Mouse (Mus musculus) liver, postnatal 0 days (tissue): ENCODE data around the gene Anxa4. TPM values are rescaled to one million over a fixed set of nuclear protein-coding genes. Genes with fewer than 3 reads are reported as not detected.

ENCODE experiments used
- ATAC-seq: fragments of 200-750 bp; cut with Nextera tagmentation; 2 replicates; pipeline ENCODE4 v1.8.0; 2017; ENCODE audit warnings: mild to moderate bottlenecking, moderate library complexity
- DNase-seq: peaks from one replicate; pipeline ENCODE4 v3.0.0-alpha.2; 2016
- H3K27ac ChIP-seq: fragments of 300-500 bp; sonication (generic); 2 replicates; pipeline ENCODE4 v1.5.1; 2014; ENCODE audit warnings: antibody characterized with exemption, moderate library complexity, mild to moderate bottlenecking, low read depth
- H3K27me3 ChIP-seq: fragments of 300-500 bp; sonication (generic); 2 replicates; pipeline ENCODE4 v1.6.1; 2014; ENCODE audit warnings: low read length, control low read depth, mixed read lengths; ENCODE audit not compliant: insufficient read depth
- H3K36me3 ChIP-seq: fragments of 300-500 bp; sonication (generic); replicated peaks from 2 replicates; pipeline ENCODE4 v1.6.1; 2014; ENCODE audit warnings: mild to moderate bottlenecking, control low read depth, low read length, moderate library complexity, mixed read lengths; ENCODE audit not compliant: insufficient read depth
- H3K4me1 ChIP-seq: fragments of 300-500 bp; sonication (generic); 2 replicates; pipeline ENCODE4 v1.6.1; 2014; ENCODE audit warnings: antibody characterized with exemption, mild to moderate bottlenecking, control low read depth; ENCODE audit not compliant: insufficient read depth
- H3K4me2 ChIP-seq: fragments of 300-500 bp; sonication (generic); 2 replicates; pipeline ENCODE4 v1.6.1; 2014; ENCODE audit warnings: low read depth, mild to moderate bottlenecking, low read length, moderate library complexity, mixed read lengths
- H3K4me3 ChIP-seq: fragments of 300-500 bp; sonication (generic); 2 replicates; pipeline ENCODE4 v1.5.1; 2014; ENCODE audit warnings: low read depth, low read length
- H3K9ac ChIP-seq: fragments of 300-500 bp; sonication (generic); replicated peaks from 2 replicates; pipeline ENCODE4 v1.6.1; 2014; ENCODE audit warnings: mild to moderate bottlenecking, moderate library complexity
- H3K9me3 ChIP-seq: fragments of 300-500 bp; sonication (generic); 2 replicates; pipeline ENCODE4 v1.6.1; 2016; ENCODE audit warnings: mild to moderate bottlenecking, control low read depth, low read length, mixed read lengths
- CTCF ChIP-seq: sonication (generic); IDR thresholded peaks from 2 replicates; pipeline ENCODE4 v1.5.1; 2016; ENCODE audit warnings: antibody characterized with exemption, low read depth
- EP300 ChIP-seq: IDR thresholded peaks from 2 replicates; pipeline ENCODE4 v1.6.1; 2016; ENCODE audit warnings: antibody characterized with exemption, low read depth, mild to moderate bottlenecking
- WGBS: fragments of 180-500 bp; shearing (Covaris S2); extraction: QIAGEN DNeasy Blood & Tissue Kit; methylation state at CpG from one replicate; pipeline ENCODE4 v1.1.7; 2014; ENCODE audit not compliant: insufficient replicate concordance; 5-methylcytosine and 5-hydroxymethylcytosine counted together
- polyA plus RNA-seq: library from polyadenylated mRNA; unstranded; fragments of >200 nt; fragmentation: Nextera tagmentation; extraction: Ambion mirVana; gene quantifications from 2 replicates; pipeline ENCODE4 v1.2.1, GENCODE M21; 2015

Anxa4 gene
- polyA plus RNA-seq, 1 experiment from 2014 or later: 32.7 TPM

- Histone ChIP-seq H3K4me2 (no peak overlapping the region), H3K36me3 (no peaks in the 10 kb centered on the region), H3K27me3 (no peaks in the 10 kb centered on the region), H3K27ac (no peak overlapping the region), H3K4me1 (no peaks in the 10 kb centered on the region), H3K9me3 (no peaks in the 10 kb centered on the region), H3K9ac (no peak overlapping the region), H3K4me3 (no peak overlapping the region)
- 75% methylated on average over 10 of the region's 10 CpGs for WGBS
- DNase-seq (no peak), ATAC-seq (no peak)
- no peak for TF ChIP-seq EP300
- TF ChIP-seq CTCF: no peak
These were observed 14.3 kb downstream of the Anxa4 start for GRCm38 (mm10) chr6:86778910-86779594.

DNA sequence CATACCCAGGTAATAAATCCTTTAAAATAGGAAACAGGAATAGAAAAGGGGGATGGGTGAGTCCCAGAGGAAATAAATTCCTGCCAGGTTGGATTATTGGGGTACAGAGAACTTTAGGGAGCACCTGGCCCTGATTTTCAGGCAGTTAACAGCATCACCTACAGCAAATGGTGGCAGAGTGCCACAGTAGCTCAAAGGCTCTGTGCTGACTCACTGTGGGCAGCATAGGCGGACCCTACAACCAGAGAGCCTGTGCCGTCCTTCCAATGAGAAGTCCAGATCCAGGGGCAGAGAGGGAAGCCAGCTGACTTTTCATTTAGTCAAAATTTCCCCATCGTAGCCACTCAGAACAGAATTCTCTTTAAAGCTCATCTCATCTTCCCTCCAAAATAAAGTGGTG lies 16.2 kb downstream of the Anxa4 start:
- H3K4me2 ChIP-seq: no peak overlapping the region
- TF ChIP-seq CTCF (no peak), EP300 (no peak)
- H3K9ac ChIP-seq: no peak overlapping the region
- H3K9me3 ChIP-seq: no peaks in the 10 kb centered on the region
- no peak for DNase-seq
- no peaks in the 10 kb centered on the region for H3K27me3 ChIP-seq
- H3K4me1 ChIP-seq: no peaks in the 10 kb centered on the region
- H3K27ac ChIP-seq: no peak overlapping the region
- no peaks in the 10 kb centered on the region for H3K36me3 ChIP-seq
- H3K4me3 ChIP-seq: no peak overlapping the region
- 45% methylated on average over 3 of the region's 3 CpGs for WGBS
- ATAC-seq: no peak

GRCm38 (mm10) chr6:86776706-86777071 lies 16.7 kb downstream of the Anxa4 start:
- TF ChIP-seq CTCF (no peak), EP300 (no peak)
- H3K27me3 ChIP-seq: no peaks in the 10 kb centered on the region
- H3K9ac ChIP-seq: no peak overlapping the region
- H3K4me2 ChIP-seq: no peak overlapping the region
- H3K4me1 ChIP-seq: no peaks in the 10 kb centered on the region
- no peak for ATAC-seq
- WGBS: 66% methylated on average over 4 of the region's 4 CpGs
- DNase-seq: no peak
- no peaks in the 10 kb centered on the region for H3K9me3 ChIP-seq
- no peak overlapping the region for H3K4me3 ChIP-seq
- no peak overlapping the region for H3K27ac ChIP-seq
- no peaks in the 10 kb centered on the region for H3K36me3 ChIP-seq

DNA sequence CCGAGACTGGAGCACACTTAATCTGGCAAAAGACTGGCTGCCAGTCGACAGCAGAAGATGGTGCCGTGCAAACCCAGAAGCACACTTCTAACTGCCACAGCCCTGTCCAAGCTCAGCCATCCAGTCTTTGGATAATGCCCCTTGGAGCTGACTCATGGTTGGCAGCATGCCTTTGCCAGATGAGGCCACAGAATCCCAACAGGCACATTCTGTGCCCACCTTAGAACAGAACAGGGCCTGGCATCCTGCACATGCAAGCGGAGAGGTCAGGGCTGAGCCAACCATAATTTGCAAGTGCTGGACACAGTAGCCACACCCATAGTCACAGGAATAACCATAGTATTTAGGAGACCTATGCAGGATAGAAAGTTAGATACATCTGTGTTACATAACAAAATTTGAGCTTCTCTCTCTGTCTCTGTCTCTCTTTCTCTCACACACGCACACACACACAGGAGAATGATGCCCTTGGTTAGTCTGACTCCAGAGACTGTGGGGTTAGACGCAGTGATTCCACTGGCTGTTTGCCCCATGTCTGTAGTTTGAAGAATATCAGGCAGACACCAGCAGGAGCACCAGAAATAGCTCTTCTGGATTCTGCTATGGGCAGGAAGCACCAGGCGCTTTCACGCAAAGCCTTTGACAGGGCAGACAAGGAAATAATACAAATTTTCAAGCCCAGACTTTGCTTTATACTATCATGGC lies 17.2 kb downstream of the Anxa4 start:
- no peaks in the 10 kb centered on the region for H3K4me1 ChIP-seq
- DNase-seq (no peak), ATAC-seq (no peak)
- WGBS: 82% methylated on average over 8 of the region's 8 CpGs
- H3K27ac ChIP-seq: no peak overlapping the region
- H3K4me2 ChIP-seq: no peak overlapping the region
- H3K36me3 ChIP-seq: no peaks in the 10 kb centered on the region
- TF ChIP-seq CTCF (no peak), EP300 (no peak)
- H3K27me3 ChIP-seq: no peaks in the 10 kb centered on the region
- H3K4me3 ChIP-seq: no peak overlapping the region
- H3K9me3 ChIP-seq: no peaks in the 10 kb centered on the region
- H3K9ac ChIP-seq: no peak overlapping the region

GRCm38 (mm10) chr6:86774937-86775336 lies 18.4 kb downstream of the Anxa4 start:
- no peaks in the 10 kb centered on the region for H3K36me3 ChIP-seq
- no peaks in the 10 kb centered on the region for H3K27me3 ChIP-seq
- no peak for DNase-seq
- no peak for TF ChIP-seq CTCF
- no peak for TF ChIP-seq EP300
- ATAC-seq: no peak
- WGBS: 71% methylated on average over 6 of the region's 6 CpGs
- no peak overlapping the region for H3K4me3 ChIP-seq
- no peak overlapping the region for H3K4me2 ChIP-seq
- no peaks in the 10 kb centered on the region for H3K4me1 ChIP-seq
- no peak overlapping the region for H3K9ac ChIP-seq
- no peaks in the 10 kb centered on the region for H3K9me3 ChIP-seq
- no peak overlapping the region for H3K27ac ChIP-seq

DNA sequence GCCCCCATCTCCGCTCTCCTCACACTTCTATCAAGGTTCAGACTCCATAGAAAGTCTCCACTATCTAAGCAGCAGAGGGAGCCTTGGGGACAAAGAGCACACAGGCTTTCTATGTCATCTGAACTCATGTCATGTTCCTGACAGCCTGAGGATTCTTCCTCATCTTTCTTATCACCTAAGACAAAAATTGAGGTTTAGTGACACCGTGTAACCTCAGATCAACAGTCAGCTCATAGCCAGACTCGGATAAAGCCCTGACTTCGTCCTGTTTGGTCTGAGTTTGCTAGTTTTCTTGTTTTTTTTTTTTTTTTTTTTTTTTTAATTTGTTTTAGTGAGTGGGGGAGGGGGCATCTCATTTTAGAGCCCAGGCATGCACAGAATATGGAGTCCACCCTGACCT lies 19.6 kb downstream of the Anxa4 start:
- DNase-seq (no peak), ATAC-seq (no peak)
- no peak overlapping the region for H3K4me2 ChIP-seq
- no peaks in the 10 kb centered on the region for H3K9me3 ChIP-seq
- no peaks in the 10 kb centered on the region for H3K27me3 ChIP-seq
- H3K36me3 ChIP-seq: no peaks in the 10 kb centered on the region
- no peak overlapping the region for H3K4me3 ChIP-seq
- 0 out of 2 replicates have a peak, but pooled peaks cover 6% of the 10 kb centered on the region for H3K4me1 ChIP-seq
- no peak overlapping the region for H3K27ac ChIP-seq
- 66% methylated on average over 4 of the region's 4 CpGs for WGBS
- no peak for TF ChIP-seq EP300
- no peak for TF ChIP-seq CTCF
- no peak overlapping the region for H3K9ac ChIP-seq
